Mouse (Mus musculus) limb, embryonic 14.5 days (tissue): ENCODE results near the gene Ubr2. TPM values are rescaled to one million over a fixed set of nuclear protein-coding genes. Genes with fewer than 3 reads are reported as not detected.

ENCODE experiments used
- ATAC-seq: fragments of 200-750 bp; cut with Nextera tagmentation; 2 replicates; pipeline ENCODE4 v1.8.0; 2017; ENCODE audit warnings: low read depth, moderate number of reproducible peaks, moderate TSS enrichment; ENCODE audit not compliant: low FRiP score
- DNase-seq: peaks from one replicate; pipeline ENCODE4 v3.0.0-alpha.2; 2015; ENCODE audit warnings: low spot score
- H3K27ac ChIP-seq: fragments of 300-500 bp; sonication (generic); replicated peaks from 2 replicates; pipeline ENCODE4 v1.5.1; 2014; ENCODE audit warnings: low read depth, mild to moderate bottlenecking, low read length, moderate library complexity, mixed read lengths
- H3K27me3 ChIP-seq: fragments of 300-500 bp; sonication (generic); 2 replicates; pipeline ENCODE4 v1.6.1; 2014; ENCODE audit warnings: low read length, mixed read lengths; ENCODE audit not compliant: control insufficient read depth, insufficient read depth
- H3K36me3 ChIP-seq: fragments of 300-500 bp; sonication (generic); 2 replicates; pipeline ENCODE4 v1.6.1; 2014; ENCODE audit warnings: mild to moderate bottlenecking, low read length, moderate library complexity, mixed read lengths; ENCODE audit not compliant: control insufficient read depth, insufficient read depth
- H3K4me1 ChIP-seq: fragments of 300-500 bp; sonication (generic); 2 replicates; pipeline ENCODE4 v1.6.1; 2014; ENCODE audit warnings: antibody characterized with exemption, low read length, mixed read lengths; ENCODE audit not compliant: control insufficient read depth, insufficient read depth
- H3K4me2 ChIP-seq: fragments of 300-500 bp; sonication (generic); replicated peaks from 2 replicates; pipeline ENCODE4 v1.6.1; 2014; ENCODE audit warnings: low read depth, mild to moderate bottlenecking, low read length, moderate library complexity; ENCODE audit not compliant: severe bottlenecking
- H3K4me3 ChIP-seq: fragments of 300-500 bp; sonication (generic); replicated peaks from 2 replicates; pipeline ENCODE4 v1.5.1; 2014; ENCODE audit warnings: low read length
- H3K9ac ChIP-seq: fragments of 300-500 bp; sonication (generic); 2 replicates; pipeline ENCODE4 v1.6.1; 2014; ENCODE audit warnings: mild to moderate bottlenecking, low read depth, low read length, moderate library complexity; ENCODE audit not compliant: severe bottlenecking
- H3K9me3 ChIP-seq: fragments of 300-500 bp; sonication (generic); 2 replicates; pipeline ENCODE4 v1.6.1; 2016; ENCODE audit warnings: low read length; ENCODE audit not compliant: control insufficient read depth
- POLR2A ChIP-seq: fragments of 200-500 bp; IDR thresholded peaks from 2 replicates; pipeline ENCODE4 v1.8.0; 2012; ENCODE audit warnings: inconsistent platforms, mild to moderate bottlenecking, moderate library complexity, borderline replicate concordance; ENCODE audit not compliant: insufficient read depth, insufficient read length; ENCODE audit errors: extremely low read depth
- WGBS: fragments of 180-500 bp; shearing (Covaris S2); extraction: QIAGEN DNeasy Blood & Tissue Kit; methylation state at CpG from one replicate; pipeline ENCODE4 v1.1.7; 2014; 5-methylcytosine and 5-hydroxymethylcytosine counted together
- polyA plus RNA-seq, 2 experiments: library from polyadenylated mRNA; depleted of rRNA in 1 of 2; stranded (reverse) in 1 of 2; unstranded in 1 of 2; fragments of >200 nt; fragmentation: Nextera tagmentation in 1 of 2; extraction: Ambion mirVana in 1 of 2; gene quantifications; 2 replicates each; pipeline versions ENCODE4 v1.2.1 to v1.2.3; 2012 to 2014

Ubr2 gene
- polyA plus RNA-seq, 2 experiments = 23.3 to 35.7 TPM

DNA sequence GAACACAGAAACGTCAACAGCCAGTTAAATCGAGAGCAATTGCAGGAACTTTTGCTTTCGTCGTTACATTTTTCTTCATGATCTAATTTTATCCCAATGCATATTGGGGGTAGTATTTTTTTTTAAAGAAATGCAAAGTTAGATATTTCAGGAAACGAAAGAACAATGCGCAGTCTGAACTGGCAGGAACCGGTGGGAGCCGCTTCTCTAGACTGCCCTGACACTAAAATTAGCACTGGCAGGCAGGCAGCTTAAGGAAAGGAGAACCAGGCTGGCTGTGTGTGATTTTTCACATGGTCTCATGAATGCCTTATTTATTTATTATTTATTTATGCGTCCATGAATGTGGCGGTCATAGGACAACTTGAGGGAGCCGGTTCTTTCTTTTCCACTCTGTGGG, 44.3 kb upstream of the Ubr2 start:
- Histone ChIP-seq H3K9ac (no peak overlapping the region), H3K27ac (no peak overlapping the region; the same call in 1 of the 2 replicates), H3K4me3 (no peak overlapping the region), H3K4me2 (no peak overlapping the region), H3K4me1 (no peaks in the 10 kb centered on the region), H3K36me3 (no peaks in the 10 kb centered on the region), H3K27me3 (no peaks in the 10 kb centered on the region), H3K9me3 (no peaks in the 10 kb centered on the region)
- TF ChIP-seq POLR2A = no peak
- WGBS = 80% methylated on average over 11 of the region's 11 CpGs
- DNase-seq = peak; percentile 9
- no peak; the same call in 1 of the 2 replicates for ATAC-seq

DNA sequence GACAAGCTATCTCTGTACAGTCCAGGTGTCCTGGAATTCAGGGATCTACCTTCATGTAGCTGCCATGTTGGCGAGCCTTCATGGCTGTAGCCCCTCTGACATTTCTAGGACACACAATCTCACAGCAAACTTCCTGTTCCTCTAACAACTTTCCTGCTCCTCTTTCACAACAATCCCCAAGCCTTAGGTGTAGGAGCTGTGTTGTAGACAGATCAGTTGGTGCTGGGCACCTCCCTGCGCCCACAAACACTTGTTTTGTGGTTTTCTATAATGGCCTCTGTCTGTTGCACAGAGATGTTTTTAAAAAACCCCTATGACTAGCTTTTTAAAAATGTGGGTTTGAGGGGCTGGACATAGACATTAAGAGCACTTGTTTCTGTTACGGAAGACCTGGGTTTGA, 40.3 kb upstream of the Ubr2 start:
- TF ChIP-seq POLR2A = no peak

DNA sequence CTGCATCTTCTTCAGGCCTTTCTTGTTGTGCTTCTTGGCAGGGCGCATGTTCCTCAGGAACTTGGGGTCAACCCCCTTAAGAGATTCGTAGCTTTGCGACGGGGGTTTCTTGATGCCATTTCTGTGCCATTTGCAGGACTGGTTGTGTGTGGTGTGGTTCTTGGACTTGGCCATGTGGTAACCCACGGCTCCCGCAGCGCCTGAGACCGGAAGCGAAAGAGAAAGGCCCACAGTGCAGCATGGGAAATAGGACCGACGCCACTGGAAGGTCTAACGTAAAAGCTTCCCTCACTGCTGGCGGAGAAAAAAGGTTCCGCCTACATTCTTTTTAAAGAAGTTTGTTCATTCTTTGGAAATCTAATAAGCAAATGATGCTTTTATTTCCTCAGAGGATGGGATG, 32.5 kb upstream of the Ubr2 start:
- no peak for TF ChIP-seq POLR2A
- 96% methylated on average over 14 of the region's 14 CpGs for WGBS

More for the DNA sequence above, 40.3 kb upstream of the Ubr2 start:
- Histone ChIP-seq H3K4me3 (no peak overlapping the region), H3K27ac (no peak overlapping the region), H3K4me1 (no peaks in the 10 kb centered on the region), H3K27me3 (no peaks in the 10 kb centered on the region), H3K9ac (no peak overlapping the region), H3K36me3 (no peaks in the 10 kb centered on the region), H3K4me2 (no peak overlapping the region), H3K9me3 (no peaks in the 10 kb centered on the region)
- ATAC-seq (no peak), DNase-seq (no peak)
- 92% methylated on average over 3 of the region's 3 CpGs for WGBS

DNA sequence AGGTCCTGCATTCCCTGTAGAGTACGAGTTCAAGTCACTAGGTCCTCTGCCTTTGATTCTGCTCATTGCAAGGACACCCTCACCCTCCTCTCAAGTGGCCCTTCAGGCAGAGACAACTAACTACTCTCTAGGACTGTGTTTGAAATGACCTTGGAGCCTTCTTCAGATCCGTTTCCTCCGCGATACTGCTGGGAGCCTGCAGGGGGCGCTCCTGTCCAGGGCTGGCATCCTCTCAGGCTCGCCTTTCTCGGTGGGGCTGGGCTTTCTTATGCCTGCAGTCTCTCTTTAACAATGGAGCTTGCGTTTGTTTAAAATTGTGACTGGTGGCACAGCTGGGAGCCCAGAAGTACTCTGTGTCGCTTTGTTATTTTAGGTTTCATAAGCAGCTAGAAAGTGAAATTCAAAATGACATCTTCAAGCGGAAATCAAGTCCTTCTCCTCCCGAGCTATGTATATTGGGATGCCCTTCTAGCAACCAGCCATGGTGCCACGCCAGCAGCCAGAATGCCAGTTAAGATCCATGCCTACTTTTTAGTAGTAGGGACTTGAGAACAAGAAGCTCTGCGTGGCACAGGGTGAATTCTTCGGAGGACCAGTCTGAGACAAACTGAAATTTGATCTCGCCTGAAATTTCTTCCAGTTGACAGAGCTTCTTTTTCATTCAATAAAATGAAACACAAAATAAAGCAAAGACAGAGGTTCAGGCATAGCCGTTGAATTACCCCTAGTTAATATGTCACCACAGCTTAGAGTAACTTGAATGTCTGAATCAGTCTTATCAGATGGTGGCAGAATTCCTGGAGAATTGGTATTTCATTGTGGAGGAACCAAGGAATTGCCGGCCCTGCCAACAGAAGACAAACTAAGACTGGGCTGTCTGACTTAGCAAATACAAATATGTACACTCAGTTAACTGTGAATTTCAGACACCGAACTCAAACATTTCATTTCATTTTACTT, 28.8 kb upstream of the Ubr2 start:
- WGBS = 27% methylated on average over 18 of the region's 18 CpGs
- H3K27me3 ChIP-seq = no peaks in the 10 kb centered on the region
- peak overlapping the region; percentile 41 for H3K4me2 ChIP-seq
- DNase-seq (peak; percentile 80), ATAC-seq (peak; percentile 68; the same call in 1 of the 2 replicates)
- 0 out of 2 replicates have a peak overlapping the region, but pooled peaks have one; percentile 14 for H3K4me3 ChIP-seq
- 0 out of 2 replicates have a peak, but pooled peaks cover 3% of the 10 kb centered on the region for H3K9me3 ChIP-seq
- no peak for TF ChIP-seq POLR2A
- H3K9ac ChIP-seq = peak overlapping the region; percentile 22; the same call in 1 of the 2 replicates
- H3K36me3 ChIP-seq = no peaks in the 10 kb centered on the region
- no peak overlapping the region for H3K27ac ChIP-seq
- H3K4me1 ChIP-seq = no peaks in the 10 kb centered on the region

More for the DNA sequence above, 32.5 kb upstream of the Ubr2 start:
- no peaks in the 10 kb centered on the region for H3K27me3 ChIP-seq
- no peaks in the 10 kb centered on the region for H3K4me1 ChIP-seq
- H3K4me2 ChIP-seq = no peak overlapping the region
- DNase-seq = no peak
- H3K9me3 ChIP-seq = 0 out of 2 replicates have a peak, but pooled peaks cover 3% of the 10 kb centered on the region
- ATAC-seq = no peak
- no peaks in the 10 kb centered on the region for H3K36me3 ChIP-seq
- H3K4me3 ChIP-seq = no peak overlapping the region
- H3K27ac ChIP-seq = no peak overlapping the region
- no peak overlapping the region for H3K9ac ChIP-seq

DNA sequence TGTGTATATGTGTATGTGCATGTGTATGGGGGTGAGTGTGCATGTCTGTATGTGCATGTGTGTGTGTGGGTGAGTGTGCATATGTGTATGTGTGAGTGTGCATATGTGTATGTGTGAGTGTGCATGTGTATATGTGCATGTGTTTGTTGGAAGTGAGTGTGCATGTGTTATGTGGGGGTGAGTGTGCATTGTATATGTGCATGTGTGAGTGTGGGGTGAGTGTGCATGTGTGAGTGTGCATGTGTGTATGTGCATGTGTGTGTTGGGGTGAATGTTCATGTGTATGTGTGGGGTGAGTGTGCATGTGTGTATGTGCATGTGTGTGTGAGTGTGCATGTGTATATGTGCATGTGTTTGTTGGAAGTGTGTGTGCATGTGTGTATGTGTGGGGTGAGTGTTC, 24.2 kb upstream of the Ubr2 start:
- Histone ChIP-seq H3K9ac (no peak overlapping the region), H3K36me3 (no peaks in the 10 kb centered on the region), H3K4me2 (no peak overlapping the region), H3K27ac (no peak overlapping the region), H3K27me3 (no peaks in the 10 kb centered on the region), H3K4me1 (no peaks in the 10 kb centered on the region), H3K4me3 (no peak overlapping the region), H3K9me3 (no peaks in the 10 kb centered on the region)
- ATAC-seq (no peak), DNase-seq (no peak)
- TF ChIP-seq POLR2A = no peak
